7 mouse cellular contexts compared by ENCODE assay signal in genomic region chr9:15685215-15685614, GRCm38 (mm10). TPM values are rescaled to one million over a fixed set of nuclear protein-coding genes. Genes with fewer than 3 reads are reported as not detected.
DNase-seq lines count a peak whose midpoint lies in the region; ATAC-seq lines count a peak whose summit lies in the region.

No protein-coding gene starts in this region.

- no peak overlapping the region for H3K27ac ChIP-seq in hindbrain, embryonic 16.5 days (ENCODE audit: low read depth, low read length)

- H3K27me3 ChIP-seq in hindbrain, embryonic 16.5 days (replicated peaks; ENCODE audit: control insufficient read depth, insufficient read depth, low read length) = no peaks in the 10 kb centered on the region

- DNase-seq in ZHBTc4 (ENCODE audit: low read depth, low spot score) = peak; percentile 74
- DNase-seq in cerebellum, adult 18-20 months = peak; percentile 53 to 73
- DNase-seq in frontal cortex, adult 2 months (ENCODE audit: extremely low spot score in 1 of 2, low spot score in 1 of 2) = peak; percentile 27 to 87
- peak; percentile 35 to 77 for DNase-seq in layer of hippocampus, postnatal 36 days
- DNase-seq in right cerebral cortex, postnatal 14 days = peak; percentile 66

- 11% methylated on average over 4 of the region's 4 CpGs for WGBS in hindbrain, embryonic 16.5 days

- H3K9ac ChIP-seq in hindbrain, embryonic 16.5 days (ENCODE audit: low read depth, low read length) = no peak overlapping the region

- H3K4me2 ChIP-seq in hindbrain, embryonic 16.5 days (ENCODE audit: low read length) = no peak overlapping the region

- no peaks in the 10 kb centered on the region for H3K36me3 ChIP-seq in hindbrain, embryonic 16.5 days (ENCODE audit: control insufficient read depth, insufficient read depth, low read length)

- peak; percentile 76 for ATAC-seq in hindbrain, embryonic 16.5 days
- ATAC-seq in megakaryocyte progenitor cell, adult 5-6 weeks (replicated peaks; ENCODE audit: poor library complexity) = peak; percentile 92

- H3K4me1 ChIP-seq in hindbrain, embryonic 16.5 days (ENCODE audit: control insufficient read depth, insufficient read depth, low read depth, low read length) = no peaks in the 10 kb centered on the region

- H3K9me3 ChIP-seq in hindbrain, embryonic 16.5 days (ENCODE audit: control insufficient read depth, low read length) = no peaks in the 10 kb centered on the region

- no peak overlapping the region for H3K4me3 ChIP-seq in hindbrain, embryonic 16.5 days (ENCODE audit: low read length)

RNA-seq across cellular contexts. Expression of gene Slc36a4, which starts 24.3 kb away (rescaled TPM):
- 21.5 and 23.6 TPM in 2 replicates for polyA plus RNA-seq in frontal cortex, adult 2 months (2012; rRNA removed)
- polyA plus RNA-seq in hindbrain, embryonic 16.5 days (2015; fragmentation: Nextera tagmentation; extraction: Ambion mirVana) = 27.7 and 28.7 TPM in 2 replicates
- total RNA-seq in layer of hippocampus, postnatal 36 days (2021) = 10 to 100 TPM; 45.6 to 47.5 TPM
- total RNA-seq in megakaryocyte progenitor cell, adult 5-6 weeks (2015) = 10.7 and 11.5 TPM in 2 replicates
- total RNA-seq in megakaryocyte progenitor cell, adult 5-6 weeks (2017) = 11.0 and 12.6 TPM in 2 replicates

RNA-seq across cellular contexts. Expression of gene Deup1, which starts 57.5 kb away (rescaled TPM):
- 0.08 and 0.11 TPM in 2 replicates for polyA plus RNA-seq in frontal cortex, adult 2 months (2012; rRNA removed)
- polyA plus RNA-seq in hindbrain, embryonic 16.5 days (2015; fragmentation: Nextera tagmentation; extraction: Ambion mirVana) = 1.8 and 1.9 TPM in 2 replicates
- total RNA-seq in layer of hippocampus, postnatal 36 days (2021) = 1 to 10 TPM in 1 of 2 experiments, under 1 TPM in 1; 0.33 to 1.1 TPM
- not detected in 2 replicates for total RNA-seq in megakaryocyte progenitor cell, adult 5-6 weeks (2015)
- not detected in 2 replicates for total RNA-seq in megakaryocyte progenitor cell, adult 5-6 weeks (2017)
